Mouse (Mus musculus) adipocyte (in vitro differentiated cells): Measurements from ENCODE around the gene Dnajc5.

ENCODE experiments used
- DNase-seq: peaks from one replicate; pipeline ENCODE4 v3.0.0-alpha.2; 2016; ENCODE audit warnings: low spot score

The Dnajc5 gene

GRCm38 (mm10) chr2:181511231-181511630, 9.1 kb upstream of the Dnajc5 start:
- DNase-seq: no peak

- peak; percentile 49 for DNase-seq
Observed at GRCm38 (mm10) chr2:181519201-181519600, 1.1 kb upstream of the Dnajc5 start.

GRCm38 (mm10) chr2:181520936-181521227, 597 bp downstream of the Dnajc5 start:
- no peak for DNase-seq

DNA sequence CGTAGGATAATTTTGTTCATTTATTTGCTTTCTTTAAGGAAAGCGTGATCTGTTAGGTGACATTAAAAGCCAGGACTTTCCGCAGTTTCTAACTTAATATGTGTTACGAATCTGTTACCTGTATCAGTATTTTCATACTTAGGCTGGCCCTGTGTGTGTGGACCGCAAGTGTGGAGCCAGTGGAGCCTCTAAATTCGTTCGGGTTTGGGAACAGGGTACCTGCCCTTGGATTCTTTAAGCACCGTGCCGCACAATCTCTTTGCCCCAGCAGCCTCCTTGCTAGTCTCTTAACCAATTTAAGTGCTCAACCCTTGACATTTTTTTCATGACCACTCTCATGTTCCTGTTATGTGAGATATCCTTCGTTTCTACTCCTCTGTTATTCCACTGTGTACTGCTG, 1.2 kb downstream of the Dnajc5 start:
- DNase-seq: no peak

DNA sequence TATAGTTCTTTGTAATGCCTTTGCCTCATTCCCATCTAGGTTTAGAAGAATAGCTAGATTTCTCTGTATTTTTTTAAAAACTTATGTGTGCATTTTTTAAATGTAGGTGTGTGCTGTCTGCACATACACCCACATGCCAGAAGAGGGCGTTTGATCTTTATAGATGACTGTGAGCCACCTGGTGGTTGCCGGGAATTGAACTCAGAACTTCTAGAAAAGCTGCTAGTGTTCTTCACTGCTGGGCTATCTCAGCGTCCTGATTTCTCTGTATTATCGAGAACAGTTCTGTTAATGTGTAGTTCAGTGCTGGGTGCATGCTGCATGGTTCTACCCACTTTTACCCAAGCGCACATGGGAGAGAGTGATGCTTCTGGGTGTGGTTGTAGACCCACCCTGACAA, 2.5 kb downstream of the Dnajc5 start:
- peak; percentile 45 for DNase-seq

GRCm38 (mm10) chr2:181525526-181525925, 5.2 kb downstream of the Dnajc5 start:
- DNase-seq: no peak

- peak; percentile 37 for DNase-seq
Observed at GRCm38 (mm10) chr2:181529076-181529475, 8.8 kb downstream of the Dnajc5 start.

GRCm38 (mm10) chr2:181532589-181532988, 12.3 kb downstream of the Dnajc5 start:
- no peak for DNase-seq

DNA sequence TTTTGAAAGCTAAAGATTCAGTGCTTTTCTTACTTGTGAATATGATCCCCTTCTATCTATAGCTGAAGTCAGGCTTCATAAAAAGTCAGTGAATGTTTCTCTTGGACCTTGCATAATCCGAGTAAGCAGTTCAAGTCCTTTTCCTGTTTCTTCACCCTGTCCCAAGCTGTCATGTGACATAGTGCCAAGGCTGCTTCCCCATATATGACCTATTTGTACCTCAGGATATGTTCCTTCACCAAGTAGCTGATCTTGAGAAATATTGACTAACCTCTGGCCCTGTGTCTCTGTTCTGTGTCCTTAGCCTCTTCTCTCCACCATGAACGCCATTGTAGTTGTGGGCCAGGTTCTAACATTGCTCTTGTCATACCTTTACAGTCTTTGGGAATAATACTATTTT, 16.1 kb downstream of the Dnajc5 start:
- peak; percentile 41 for DNase-seq

GRCm38 (mm10) chr2:181537444-181538047, 17.3 kb downstream of the Dnajc5 start:
- DNase-seq: no peak

DNA sequence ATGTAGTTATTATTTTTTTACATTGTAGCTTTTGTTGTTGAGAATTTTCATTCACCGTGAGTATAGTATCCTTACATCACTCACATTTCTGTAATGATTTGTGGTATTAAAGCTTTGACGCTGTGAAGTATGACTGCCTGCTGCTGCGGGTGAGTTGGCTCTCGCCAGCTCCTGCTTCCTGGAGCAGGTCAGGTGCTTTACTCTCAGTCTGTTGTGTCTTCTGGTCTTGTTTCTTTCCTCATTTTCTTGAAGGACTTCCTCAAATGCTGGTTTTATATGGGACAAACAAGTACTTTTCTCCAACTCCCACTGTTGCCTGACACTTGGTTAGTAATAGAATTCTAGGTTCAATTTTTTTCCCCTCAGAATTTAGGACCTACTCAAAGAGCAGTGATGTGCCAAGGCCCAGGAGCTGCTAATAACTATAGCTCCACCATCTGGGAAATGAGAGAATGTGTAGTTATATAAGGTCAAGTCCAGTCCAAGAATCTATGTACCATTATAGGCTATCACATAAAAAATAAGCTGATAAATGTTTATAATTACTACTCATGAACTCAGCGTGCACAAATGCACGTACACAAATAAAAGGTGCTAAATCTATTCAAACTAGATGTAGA, 21.6 kb downstream of the Dnajc5 start:
- DNase-seq: no peak

DNA sequence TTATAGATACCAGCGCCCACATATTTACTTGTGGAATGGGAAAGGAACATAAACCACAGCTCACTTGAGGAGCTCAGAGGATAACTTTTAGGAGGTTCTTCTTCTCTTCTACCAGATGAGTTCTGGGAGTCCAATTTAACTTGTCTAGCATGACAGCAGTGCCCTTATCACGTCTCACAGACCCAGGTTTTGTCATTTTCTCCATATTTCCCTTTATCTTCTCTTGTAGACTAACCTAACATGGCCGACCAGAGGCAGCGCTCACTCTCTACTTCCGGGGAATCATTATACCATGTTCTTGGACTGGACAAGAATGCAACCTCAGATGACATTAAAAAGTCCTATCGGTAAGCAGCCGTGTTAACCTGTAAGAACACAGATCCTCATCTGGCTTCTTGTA, 25.9 kb downstream of the Dnajc5 start:
- no peak for DNase-seq

GRCm38 (mm10) chr2:181548227-181548626, 27.9 kb downstream of the Dnajc5 start:
- DNase-seq: no peak

DNA sequence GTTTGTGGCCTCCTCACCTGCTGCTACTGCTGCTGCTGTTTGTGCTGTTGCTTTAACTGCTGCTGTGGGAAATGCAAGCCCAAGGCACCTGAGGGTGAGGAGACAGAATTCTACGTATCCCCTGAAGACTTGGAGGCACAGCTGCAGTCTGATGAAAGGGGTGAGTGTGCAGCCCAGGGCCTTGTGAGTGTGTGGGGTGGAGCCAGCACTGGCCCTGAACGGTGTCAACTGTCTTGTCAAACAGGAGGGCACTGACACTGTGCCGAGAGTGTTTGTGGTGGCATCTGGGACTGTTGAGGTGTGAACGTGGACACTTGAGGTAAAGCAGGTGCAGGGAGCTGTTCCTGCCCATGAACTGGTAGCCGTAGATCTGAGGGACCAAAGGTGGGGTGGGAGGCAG, 28.4 kb downstream of the Dnajc5 start:
- no peak for DNase-seq

DNA sequence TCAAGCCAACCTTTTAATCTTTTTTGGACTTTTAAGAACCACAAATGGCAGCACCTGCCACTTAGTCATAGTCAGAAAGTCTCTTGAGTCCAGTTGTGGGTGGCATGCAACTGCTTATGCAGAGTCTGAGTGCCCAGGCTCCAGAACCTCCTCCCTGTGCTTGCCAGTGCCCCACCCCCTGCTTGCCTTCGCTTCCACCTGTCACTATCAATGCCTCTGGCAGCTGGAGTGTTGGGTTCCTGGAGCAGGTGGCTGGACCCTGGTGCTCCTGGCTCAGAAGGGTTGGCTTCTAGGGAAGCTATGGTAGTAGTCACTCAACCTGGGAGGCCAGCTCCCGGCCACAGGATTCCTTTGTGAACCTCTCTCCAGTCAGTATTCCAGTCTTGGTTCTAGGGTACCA, 29.9 kb downstream of the Dnajc5 start:
- no peak for DNase-seq

DNA sequence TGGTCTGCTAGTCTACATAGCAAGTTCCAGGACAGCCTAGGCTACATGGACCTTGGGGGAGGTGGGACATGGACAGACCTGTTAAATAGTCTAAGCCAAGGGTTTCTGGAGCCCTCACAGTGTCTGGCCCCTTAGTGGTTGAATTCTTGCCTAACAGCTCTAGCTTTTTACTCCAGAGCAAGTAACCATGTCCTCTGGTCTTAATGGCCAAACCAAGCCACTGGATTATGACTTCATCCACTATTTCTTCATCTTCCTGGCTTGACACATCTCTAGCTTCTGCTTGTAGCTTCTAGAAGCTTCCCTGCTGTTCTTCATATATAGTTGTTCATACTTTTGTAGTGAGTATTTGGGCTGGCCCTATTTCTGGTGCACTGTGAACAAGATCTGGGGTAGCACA, 33.5 kb downstream of the Dnajc5 start:
- peak; percentile 60 for DNase-seq

GRCm38 (mm10) chr2:181567338-181567737, 47.1 kb downstream of the Dnajc5 start:
- DNase-seq: no peak

- peak; percentile 72 for DNase-seq
Observed at GRCm38 (mm10) chr2:181568272-181569008, 48.2 kb downstream of the Dnajc5 start.

DNA sequence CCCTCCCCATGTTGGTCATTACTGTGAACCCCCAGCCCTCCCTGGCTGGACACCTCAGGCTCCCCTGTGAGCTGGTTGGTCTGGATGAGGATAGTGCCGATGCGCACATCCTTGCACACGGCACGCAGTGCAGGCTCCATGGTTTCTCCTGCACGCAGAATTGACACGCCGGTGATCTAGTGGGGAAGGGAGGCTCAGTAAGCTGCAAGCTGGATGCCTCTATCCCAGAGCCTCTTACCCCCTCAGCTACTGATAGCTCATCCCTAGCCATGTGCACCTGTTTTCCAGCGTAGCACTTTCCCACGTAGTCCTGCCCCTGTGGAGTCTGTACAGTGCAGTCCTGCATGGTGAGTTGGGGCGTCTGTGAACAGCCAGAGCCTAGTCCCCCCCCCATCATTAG, 49.6 kb downstream of the Dnajc5 start:
- no peak for DNase-seq

DNA sequence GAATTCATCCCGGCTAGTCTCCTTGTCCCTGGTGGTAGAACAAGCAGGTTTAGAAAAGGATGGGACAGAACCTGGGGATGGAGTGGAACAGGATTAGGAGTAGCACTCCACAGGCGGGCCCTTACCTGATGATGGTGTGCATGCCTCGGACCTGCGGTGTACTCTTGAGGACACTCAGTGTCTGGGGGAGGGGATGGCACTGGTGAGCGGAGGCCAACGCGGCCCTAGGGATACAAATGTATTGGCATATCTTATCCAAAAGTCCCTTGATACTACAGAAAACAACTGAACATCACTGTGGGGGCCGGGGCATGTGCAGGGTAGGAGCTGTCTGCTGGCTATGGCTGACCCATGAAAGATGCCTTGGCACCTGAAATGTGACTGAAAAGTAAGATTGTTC, 50.1 kb downstream of the Dnajc5 start:
- DNase-seq: no peak

DNA sequence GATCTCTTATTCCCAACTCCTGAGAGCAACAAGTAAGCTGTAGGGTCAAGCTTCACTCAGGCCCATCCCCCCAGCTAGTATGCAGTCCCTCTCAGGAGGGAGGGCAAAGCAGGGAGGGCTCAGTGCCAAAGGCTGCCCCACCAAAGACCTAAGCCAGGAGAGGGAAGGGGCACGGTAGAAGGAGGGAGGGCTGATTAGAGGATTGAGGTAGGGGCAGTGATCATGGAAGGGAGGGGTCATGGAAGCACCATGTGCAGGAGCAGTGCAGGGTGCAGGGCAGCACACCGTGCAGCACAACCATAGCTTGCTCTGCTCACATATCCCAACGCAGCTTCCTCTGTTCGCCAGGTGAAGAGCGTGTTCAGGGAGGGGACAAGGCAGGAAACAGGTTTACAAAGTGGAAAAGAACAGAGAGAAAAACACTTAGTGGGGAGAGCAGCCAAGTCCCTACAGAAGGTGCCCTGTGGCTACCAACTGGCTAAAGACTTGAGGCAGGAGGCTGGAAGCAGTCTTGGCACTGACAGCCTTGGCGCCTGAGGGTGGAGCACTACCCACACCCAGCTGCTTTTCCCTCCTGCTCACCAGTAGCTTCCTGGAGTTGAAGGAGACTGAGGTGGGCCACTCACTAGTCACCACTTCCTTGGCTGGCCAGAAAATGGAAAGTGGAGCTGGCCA, 50.8 kb downstream of the Dnajc5 start:
- DNase-seq: no peak

DNA sequence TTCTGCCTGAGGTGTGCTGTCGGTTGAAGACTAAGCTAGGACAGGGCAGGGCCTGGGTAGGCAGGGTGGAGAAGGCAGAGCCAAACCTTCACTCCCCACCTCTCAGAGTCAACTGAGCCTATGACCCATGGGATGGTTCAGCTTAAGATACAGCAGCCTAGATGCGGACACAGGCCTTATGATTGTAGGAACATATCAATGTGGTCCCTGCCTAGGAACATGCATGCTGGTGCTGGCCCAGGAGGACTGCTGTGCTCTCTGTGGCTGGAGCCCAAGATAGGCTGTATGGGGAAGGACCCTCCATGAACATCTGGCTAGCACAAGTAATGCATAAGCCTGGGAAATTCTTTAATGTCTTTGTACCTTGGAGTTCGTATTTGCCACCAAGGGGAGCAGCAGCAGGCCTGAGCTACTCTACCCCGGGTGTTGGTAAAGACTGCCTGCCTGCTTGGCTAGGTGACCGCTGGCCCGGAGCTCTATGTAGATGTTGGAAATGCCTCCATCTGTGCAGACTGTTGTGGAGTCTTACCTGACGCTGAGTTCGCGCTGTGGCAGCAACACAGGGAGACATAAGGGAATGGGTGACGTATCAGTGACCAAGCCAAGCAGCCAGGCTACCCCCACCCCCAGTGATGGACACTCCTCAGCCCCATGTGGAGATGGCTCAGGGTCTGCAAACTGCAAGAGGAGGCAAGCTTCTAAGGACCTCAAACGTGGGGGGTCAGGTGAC, 51.8 kb downstream of the Dnajc5 start:
- DNase-seq: no peak
